Mouse (Mus musculus): ENCODE measurements around the gene Gm4353. TPM values are rescaled to one million over a fixed set of nuclear protein-coding genes. Genes with fewer than 3 reads are reported as not detected.

Gm4353 gene
- 0.63 and 0.94 TPM in 2 replicates for polyA plus RNA-seq (2012; ENCODE audit: low replicate concordance)

DNA sequence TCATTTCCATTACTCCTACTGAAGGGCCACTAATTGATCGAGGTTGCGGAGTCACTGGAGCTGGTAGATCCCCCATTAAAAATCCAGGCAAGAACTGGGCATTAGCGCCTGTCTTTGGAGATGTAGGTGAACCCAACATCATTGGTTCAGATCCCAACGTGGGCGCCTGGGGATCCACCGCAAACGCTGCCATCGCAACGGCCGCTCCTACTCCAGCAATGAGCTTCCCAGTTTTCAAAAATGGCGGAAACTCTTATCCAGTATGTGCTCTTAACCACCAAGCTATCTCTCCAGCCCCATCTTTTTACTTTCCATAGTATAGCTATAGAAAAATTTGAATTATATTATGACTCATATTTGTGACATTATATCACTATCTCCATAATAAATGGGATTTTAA lies at the start of gene Gm4353:
Gene Gm4353 (minus strand): TSS at position 270 of the 400 bp plus-strand sequence.

DNA sequence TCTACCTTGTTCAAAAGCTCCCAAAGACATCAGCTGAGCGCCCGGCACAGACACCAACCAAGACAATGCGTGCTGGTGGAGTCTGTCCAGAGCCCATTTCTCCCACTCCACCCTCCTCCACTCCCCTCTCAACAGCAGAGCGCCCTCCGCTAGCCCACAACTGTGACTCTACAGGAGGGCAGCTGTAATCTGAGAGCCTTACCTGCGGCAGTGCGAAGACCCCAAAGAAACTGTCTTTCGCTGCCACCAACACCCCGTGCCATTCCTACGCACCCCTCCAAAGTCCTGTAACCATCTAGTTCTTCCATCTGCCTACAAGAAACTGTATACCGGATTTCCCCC lies 45.3 kb downstream of the Gm4353 start, which contains the start of gene 1110004F10Rik:
Gene 1110004F10Rik (plus strand): TSS at position 202 of the 342 bp plus-strand sequence.

DNA sequence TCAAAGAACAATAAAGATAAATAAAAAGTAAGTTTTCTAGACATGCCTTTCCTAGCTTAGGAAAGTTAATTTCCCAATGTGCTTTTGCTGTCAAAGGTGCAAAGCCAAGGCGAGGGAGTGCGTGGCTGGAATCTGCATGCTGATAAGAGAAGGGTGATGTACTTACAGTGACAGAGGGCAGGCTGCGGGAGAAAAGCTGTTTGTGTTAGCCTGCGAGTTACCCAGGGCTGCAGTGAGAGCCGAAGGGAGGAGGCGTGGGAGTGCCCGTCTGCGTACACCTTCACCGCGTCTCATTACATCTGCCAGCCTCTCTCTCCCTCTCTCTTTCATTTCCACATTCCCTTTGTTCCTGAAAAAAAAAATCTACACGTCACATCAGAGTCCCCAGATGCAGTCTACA lies 45.9 kb downstream of the Gm4353 start, which contains the start of gene Sox6:
Gene Sox6 (minus strand): TSS at position 286 of the 400 bp plus-strand sequence.

Other genes starting within 250 kb of the Gm4353 start
- 0.16 and 2.0 TPM in 2 replicates for gene Sox6, start 45.8 kb downstream of the Gm4353 start, polyA plus RNA-seq (2012; ENCODE audit: low replicate concordance)
- gene 1110004F10Rik, start 45.2 kb downstream of the Gm4353 start, polyA plus RNA-seq (2012; ENCODE audit: low replicate concordance): 12.5 and 26.3 TPM in 2 replicates
- gene Plekha7, start 223.7 kb upstream of the Gm4353 start, polyA plus RNA-seq (2012; ENCODE audit: low replicate concordance): 6.5 and 16.1 TPM in 2 replicates
- gene Rps13, start 249.6 kb upstream of the Gm4353 start, polyA plus RNA-seq (2012; ENCODE audit: low replicate concordance): 2,248 and 3,668 TPM in 2 replicates